Mouse (Mus musculus): ENCODE results near the gene Uspl1.

Uspl1 gene

GRCm38 (mm10) chr5:149209328-149209727 is 25.2 kb downstream of the Uspl1 start:
- DNase-seq (ENCODE audit: low spot score in 2 of 2): no peak

- DNase-seq (ENCODE audit: low spot score in 2 of 2): no peak
These were observed 26.9 kb downstream of the Uspl1 start for GRCm38 (mm10) chr5:149211041-149211440.

GRCm38 (mm10) chr5:149212806-149213205 is 28.7 kb downstream of the Uspl1 start:
- no peak for DNase-seq (ENCODE audit: low spot score in 2 of 2)

GRCm38 (mm10) chr5:149215540-149215939 is 31.4 kb downstream of the Uspl1 start:
- no peak for DNase-seq (ENCODE audit: low spot score in 2 of 2)

GRCm38 (mm10) chr5:149217524-149218357 is 33.6 kb downstream of the Uspl1 start:
- DNase-seq (ENCODE audit: low spot score in 2 of 2): no peak

GRCm38 (mm10) chr5:149219493-149219892 is 35.3 kb downstream of the Uspl1 start:
- no peak for DNase-seq (ENCODE audit: low spot score in 2 of 2)

- no peak for DNase-seq (ENCODE audit: low spot score in 2 of 2)
These were observed 37.2 kb downstream of the Uspl1 start for GRCm38 (mm10) chr5:149221355-149221754.

- no peak for DNase-seq (ENCODE audit: low spot score in 2 of 2)
These were observed 40.5 kb downstream of the Uspl1 start for GRCm38 (mm10) chr5:149224666-149225065.

- peak; percentile 98 to 100 for DNase-seq (ENCODE audit: low spot score in 2 of 2)
These were observed 44.8 kb downstream of the Uspl1 start for GRCm38 (mm10) chr5:149228700-149229618.

- DNase-seq (ENCODE audit: low spot score in 2 of 2): no peak
These were observed 45.6 kb downstream of the Uspl1 start for GRCm38 (mm10) chr5:149229619-149230339.

- DNase-seq (ENCODE audit: low spot score in 2 of 2): no peak
These were observed 50.9 kb downstream of the Uspl1 start for GRCm38 (mm10) chr5:149235002-149235401.

- no peak for DNase-seq (ENCODE audit: low spot score in 2 of 2)
These were observed 53.2 kb downstream of the Uspl1 start for GRCm38 (mm10) chr5:149237221-149237950.

GRCm38 (mm10) chr5:149242467-149242866 is 58.3 kb downstream of the Uspl1 start:
- DNase-seq (ENCODE audit: low spot score in 2 of 2): no peak

GRCm38 (mm10) chr5:149243053-149243452 is 58.9 kb downstream of the Uspl1 start:
- DNase-seq (ENCODE audit: low spot score in 2 of 2): no peak

- DNase-seq (ENCODE audit: low spot score in 2 of 2): no peak
These were observed 61.3 kb downstream of the Uspl1 start for GRCm38 (mm10) chr5:149245391-149245964.

GRCm38 (mm10) chr5:149245965-149246470 is 61.9 kb downstream of the Uspl1 start:
- peak; percentile 75 to 85 for DNase-seq (ENCODE audit: low spot score in 2 of 2)

- no peak for DNase-seq (ENCODE audit: low spot score in 2 of 2)
These were observed 63.1 kb downstream of the Uspl1 start for GRCm38 (mm10) chr5:149247047-149247904.

GRCm38 (mm10) chr5:149252303-149252702 is 68.2 kb downstream of the Uspl1 start:
- DNase-seq (ENCODE audit: low spot score in 2 of 2): no peak

GRCm38 (mm10) chr5:149253491-149253890 is 69.3 kb downstream of the Uspl1 start:
- no peak for DNase-seq (ENCODE audit: low spot score in 2 of 2)

- no peak for DNase-seq (ENCODE audit: low spot score in 2 of 2)
These were observed 71.4 kb downstream of the Uspl1 start for GRCm38 (mm10) chr5:149255522-149255921.

All from spleen, postnatal 4 days (tissue).